Mouse (Mus musculus): ENCODE measurements around the gene Lrrc28. TPM values are rescaled to one million over a fixed set of nuclear protein-coding genes. Genes with fewer than 3 reads are reported as not detected.

The Lrrc28 gene
- polyA plus RNA-seq, 1 experiment from 2014 or later, result 13.4 TPM

- no peak overlapping the region for H3K9ac ChIP-seq (replicated peaks; ENCODE audit: low read depth)
- ATAC-seq (no peak), DNase-seq (ENCODE audit: low spot score) (no peak)
- H3K27ac ChIP-seq (ENCODE audit: low read length), result no peak overlapping the region
- no peak overlapping the region for H3K4me2 ChIP-seq (replicated peaks; ENCODE audit: low read depth, low read length)
- H3K9me3 ChIP-seq (ENCODE audit: low read length), result no peaks in the 10 kb centered on the region
- no peaks in the 10 kb centered on the region for H3K27me3 ChIP-seq (replicated peaks; ENCODE audit: insufficient read depth, low read length)
- WGBS, result 68% methylated on average over 9 of the region's 10 CpGs
- H3K4me1 ChIP-seq (ENCODE audit: insufficient read depth, low read depth, low read length), result peaks cover 12% of the 10 kb centered on the region; the same call in 1 of the 2 replicates
- TF ChIP-seq EP300 (IDR thresholded peaks at IDR 0.05), result no peak
- no peak for TF ChIP-seq CTCF (IDR thresholded peaks at IDR 0.05)
- H3K4me3 ChIP-seq (ENCODE audit: low read depth, low read length), result no peak overlapping the region
- H3K36me3 ChIP-seq (ENCODE audit: insufficient read depth, low read length), result no peaks in the 10 kb centered on the region
Measured at GRCm38 (mm10) chr7:67477996-67478395, 167.1 kb downstream of the Lrrc28 start.

- Histone ChIP-seq H3K4me3 (ENCODE audit: low read depth, low read length) (no peak overlapping the region), H3K4me2 (replicated peaks; ENCODE audit: low read depth, low read length) (no peak overlapping the region), H3K27ac (ENCODE audit: low read length) (peak overlapping the region; percentile 44), H3K36me3 (ENCODE audit: insufficient read depth, low read length) (no peaks in the 10 kb centered on the region), H3K4me1 (ENCODE audit: insufficient read depth, low read depth, low read length) (0 out of 2 replicates have a peak, but pooled peaks cover 2% of the 10 kb centered on the region), H3K27me3 (replicated peaks; ENCODE audit: insufficient read depth, low read length) (no peaks in the 10 kb centered on the region), H3K9ac (replicated peaks; ENCODE audit: low read depth) (no peak overlapping the region), H3K9me3 (ENCODE audit: low read length) (no peaks in the 10 kb centered on the region)
- WGBS, result 36% methylated on average over 11 of the region's 11 CpGs
- peak; percentile 90 for ATAC-seq
- peak; percentile 94 for DNase-seq (ENCODE audit: low spot score)
- TF ChIP-seq EP300 (IDR thresholded peaks at IDR 0.05) (peak; percentile 78), CTCF (IDR thresholded peaks at IDR 0.05) (no peak)
Measured at GRCm38 (mm10) chr7:67471295-67471694, 173.8 kb downstream of the Lrrc28 start.

- Histone ChIP-seq H3K4me3 (ENCODE audit: low read depth, low read length) (no peak overlapping the region), H3K27me3 (replicated peaks; ENCODE audit: insufficient read depth, low read length) (no peaks in the 10 kb centered on the region), H3K9me3 (ENCODE audit: low read length) (no peaks in the 10 kb centered on the region), H3K36me3 (ENCODE audit: insufficient read depth, low read length) (no peaks in the 10 kb centered on the region), H3K27ac (ENCODE audit: low read length) (no peak overlapping the region), H3K4me2 (replicated peaks; ENCODE audit: low read depth, low read length) (no peak overlapping the region), H3K9ac (replicated peaks; ENCODE audit: low read depth) (no peak overlapping the region), H3K4me1 (ENCODE audit: insufficient read depth, low read depth, low read length) (peaks cover 7% of the 10 kb centered on the region; the same call in 1 of the 2 replicates)
- ATAC-seq, result no peak
- 82% methylated on average over 7 of the region's 7 CpGs for WGBS
- no peak for DNase-seq (ENCODE audit: low spot score)
- TF ChIP-seq EP300 (IDR thresholded peaks at IDR 0.05) (no peak), CTCF (IDR thresholded peaks at IDR 0.05) (no peak)
Measured at GRCm38 (mm10) chr7:67468802-67469408, 176.2 kb downstream of the Lrrc28 start.

GRCm38 (mm10) chr7:67468180-67468579, 176.9 kb downstream of the Lrrc28 start:
- H3K4me1 ChIP-seq (ENCODE audit: insufficient read depth, low read depth, low read length), result peaks cover 14% of the 10 kb centered on the region; the same call in 1 of the 2 replicates
- no peaks in the 10 kb centered on the region for H3K36me3 ChIP-seq (ENCODE audit: insufficient read depth, low read length)
- no peak overlapping the region for H3K4me2 ChIP-seq (replicated peaks; ENCODE audit: low read depth, low read length)
- WGBS, result 94% methylated on average over 3 of the region's 3 CpGs
- no peak overlapping the region for H3K9ac ChIP-seq (replicated peaks; ENCODE audit: low read depth)
- no peaks in the 10 kb centered on the region for H3K9me3 ChIP-seq (ENCODE audit: low read length)
- no peak overlapping the region for H3K27ac ChIP-seq (ENCODE audit: low read length)
- H3K27me3 ChIP-seq (replicated peaks; ENCODE audit: insufficient read depth, low read length), result no peaks in the 10 kb centered on the region
- ATAC-seq (no peak), DNase-seq (ENCODE audit: low spot score) (no peak)
- H3K4me3 ChIP-seq (ENCODE audit: low read depth, low read length), result no peak overlapping the region
- TF ChIP-seq CTCF (IDR thresholded peaks at IDR 0.05), result no peak
- TF ChIP-seq EP300 (IDR thresholded peaks at IDR 0.05), result no peak

- Histone ChIP-seq H3K27ac (ENCODE audit: low read length) (no peak overlapping the region), H3K4me1 (ENCODE audit: insufficient read depth, low read depth, low read length) (peaks cover 28% of the 10 kb centered on the region), H3K36me3 (ENCODE audit: insufficient read depth, low read length) (no peaks in the 10 kb centered on the region), H3K9ac (replicated peaks; ENCODE audit: low read depth) (no peak overlapping the region), H3K4me2 (replicated peaks; ENCODE audit: low read depth, low read length) (no peak overlapping the region), H3K27me3 (replicated peaks; ENCODE audit: insufficient read depth, low read length) (no peaks in the 10 kb centered on the region), H3K4me3 (ENCODE audit: low read depth, low read length) (no peak overlapping the region), H3K9me3 (ENCODE audit: low read length) (no peaks in the 10 kb centered on the region)
- WGBS, result 85% methylated on average over 2 of the region's 2 CpGs
- DNase-seq (ENCODE audit: low spot score) (no peak), ATAC-seq (no peak)
- no peak for TF ChIP-seq CTCF (IDR thresholded peaks at IDR 0.05)
Measured at GRCm38 (mm10) chr7:67466322-67466721, 178.7 kb downstream of the Lrrc28 start.

GRCm38 (mm10) chr7:67464633-67465032, 180.4 kb downstream of the Lrrc28 start:
- Histone ChIP-seq H3K27ac (ENCODE audit: low read length) (no peak overlapping the region), H3K9ac (replicated peaks; ENCODE audit: low read depth) (no peak overlapping the region), H3K9me3 (ENCODE audit: low read length) (no peaks in the 10 kb centered on the region), H3K36me3 (ENCODE audit: insufficient read depth, low read length) (no peaks in the 10 kb centered on the region), H3K4me2 (replicated peaks; ENCODE audit: low read depth, low read length) (no peak overlapping the region), H3K4me1 (ENCODE audit: insufficient read depth, low read depth, low read length) (peaks cover 38% of the 10 kb centered on the region), H3K4me3 (ENCODE audit: low read depth, low read length) (no peak overlapping the region), H3K27me3 (replicated peaks; ENCODE audit: insufficient read depth, low read length) (no peaks in the 10 kb centered on the region)
- DNase-seq (ENCODE audit: low spot score) (peak; percentile 47), ATAC-seq (no peak)
- no peak for TF ChIP-seq EP300 (IDR thresholded peaks at IDR 0.05)
- no peak for TF ChIP-seq CTCF (IDR thresholded peaks at IDR 0.05)
- WGBS, result 86% methylated on average over 8 of the region's 8 CpGs
